Mouse (Mus musculus): ENCODE results near the gene Pde4b. TPM values are rescaled to one million over a fixed set of nuclear protein-coding genes. Genes with fewer than 3 reads are reported as not detected.

Gene Pde4b
- polyA plus RNA-seq, 1 experiment from 2014 or later = 44.5 TPM

- H3K27me3 ChIP-seq (replicated peaks; ENCODE audit: insufficient read depth, low read length) = no peaks in the 10 kb centered on the region
- no peaks in the 10 kb centered on the region for H3K9me3 ChIP-seq (ENCODE audit: low read length)
- DNase-seq (ENCODE audit: low spot score) = no peak
- 75% methylated on average over 7 of the region's 7 CpGs for WGBS
- no peaks in the 10 kb centered on the region for H3K36me3 ChIP-seq (ENCODE audit: insufficient read depth, low read length)
- H3K4me3 ChIP-seq (ENCODE audit: low read depth, low read length) = no peak overlapping the region
- TF ChIP-seq EP300 (IDR thresholded peaks at IDR 0.05) = no peak
- no peak for TF ChIP-seq CTCF (IDR thresholded peaks at IDR 0.05)
- ATAC-seq = no peak
- H3K4me2 ChIP-seq (replicated peaks; ENCODE audit: low read depth, low read length) = no peak overlapping the region
- H3K27ac ChIP-seq (ENCODE audit: low read length) = no peak overlapping the region
- no peaks in the 10 kb centered on the region for H3K4me1 ChIP-seq (ENCODE audit: insufficient read depth, low read depth, low read length)
- H3K9ac ChIP-seq (replicated peaks; ENCODE audit: low read depth) = no peak overlapping the region
Observed at GRCm38 (mm10) chr4:102478860-102479259, 391.5 kb downstream of the Pde4b start.

GRCm38 (mm10) chr4:102480830-102481484, 393.6 kb downstream of the Pde4b start:
- no peaks in the 10 kb centered on the region for H3K27me3 ChIP-seq (replicated peaks; ENCODE audit: insufficient read depth, low read length)

GRCm38 (mm10) chr4:102483354-102484018, 396.1 kb downstream of the Pde4b start:
- Histone ChIP-seq H3K4me3 (ENCODE audit: low read depth, low read length) (no peak overlapping the region), H3K9me3 (ENCODE audit: low read length) (no peaks in the 10 kb centered on the region), H3K27ac (ENCODE audit: low read length) (no peak overlapping the region), H3K27me3 (replicated peaks; ENCODE audit: insufficient read depth, low read length) (no peaks in the 10 kb centered on the region), H3K4me2 (replicated peaks; ENCODE audit: low read depth, low read length) (no peak overlapping the region), H3K36me3 (ENCODE audit: insufficient read depth, low read length) (no peaks in the 10 kb centered on the region), H3K9ac (replicated peaks; ENCODE audit: low read depth) (no peak overlapping the region), H3K4me1 (ENCODE audit: insufficient read depth, low read depth, low read length) (no peaks in the 10 kb centered on the region)
- DNase-seq (ENCODE audit: low spot score) (no peak), ATAC-seq (no peak)
- no peak for TF ChIP-seq EP300 (IDR thresholded peaks at IDR 0.05)
- WGBS = 72% methylated on average over 7 of the region's 7 CpGs

More at GRCm38 (mm10) chr4:102480830-102481484, 393.6 kb downstream of the Pde4b start:
- H3K9me3 ChIP-seq (ENCODE audit: low read length) = no peaks in the 10 kb centered on the region
- WGBS = 75% methylated on average over 6 of the region's 6 CpGs
- DNase-seq (ENCODE audit: low spot score) (peak; percentile 65), ATAC-seq (no peak)
- H3K9ac ChIP-seq (replicated peaks; ENCODE audit: low read depth) = no peak overlapping the region
- no peak overlapping the region for H3K27ac ChIP-seq (ENCODE audit: low read length)
- TF ChIP-seq CTCF (IDR thresholded peaks at IDR 0.05) (peak; percentile 80), EP300 (IDR thresholded peaks at IDR 0.05) (no peak)
- H3K36me3 ChIP-seq (ENCODE audit: insufficient read depth, low read length) = no peaks in the 10 kb centered on the region
- no peak overlapping the region for H3K4me2 ChIP-seq (replicated peaks; ENCODE audit: low read depth, low read length)
- H3K4me1 ChIP-seq (ENCODE audit: insufficient read depth, low read depth, low read length) = no peaks in the 10 kb centered on the region
- no peak overlapping the region for H3K4me3 ChIP-seq (ENCODE audit: low read depth, low read length)

GRCm38 (mm10) chr4:102484738-102485137, 397.4 kb downstream of the Pde4b start:
- H3K4me3 ChIP-seq (ENCODE audit: low read depth, low read length) = no peak overlapping the region
- DNase-seq (ENCODE audit: low spot score) (no peak), ATAC-seq (no peak)
- no peaks in the 10 kb centered on the region for H3K4me1 ChIP-seq (ENCODE audit: insufficient read depth, low read depth, low read length)
- H3K9me3 ChIP-seq (ENCODE audit: low read length) = no peaks in the 10 kb centered on the region
- H3K36me3 ChIP-seq (ENCODE audit: insufficient read depth, low read length) = no peaks in the 10 kb centered on the region
- TF ChIP-seq EP300 (IDR thresholded peaks at IDR 0.05) = no peak
- TF ChIP-seq CTCF (IDR thresholded peaks at IDR 0.05) = peak; percentile 42
- 63% methylated on average over 2 of the region's 2 CpGs for WGBS
- H3K4me2 ChIP-seq (replicated peaks; ENCODE audit: low read depth, low read length) = no peak overlapping the region
- H3K9ac ChIP-seq (replicated peaks; ENCODE audit: low read depth) = no peak overlapping the region
- no peaks in the 10 kb centered on the region for H3K27me3 ChIP-seq (replicated peaks; ENCODE audit: insufficient read depth, low read length)
- H3K27ac ChIP-seq (ENCODE audit: low read length) = no peak overlapping the region

GRCm38 (mm10) chr4:102486134-102486920, 399.0 kb downstream of the Pde4b start:
- 49% methylated on average over 4 of the region's 4 CpGs for WGBS
- Histone ChIP-seq H3K4me2 (replicated peaks; ENCODE audit: low read depth, low read length) (no peak overlapping the region), H3K9ac (replicated peaks; ENCODE audit: low read depth) (no peak overlapping the region), H3K4me3 (ENCODE audit: low read depth, low read length) (no peak overlapping the region), H3K4me1 (ENCODE audit: insufficient read depth, low read depth, low read length) (no peaks in the 10 kb centered on the region), H3K27me3 (replicated peaks; ENCODE audit: insufficient read depth, low read length) (no peaks in the 10 kb centered on the region), H3K36me3 (ENCODE audit: insufficient read depth, low read length) (no peaks in the 10 kb centered on the region), H3K27ac (ENCODE audit: low read length) (no peak overlapping the region), H3K9me3 (ENCODE audit: low read length) (no peaks in the 10 kb centered on the region)
- ATAC-seq = no peak
- TF ChIP-seq EP300 (IDR thresholded peaks at IDR 0.05) (no peak), CTCF (IDR thresholded peaks at IDR 0.05) (peak; percentile 66)
- DNase-seq (ENCODE audit: low spot score) = peak; percentile 23

GRCm38 (mm10) chr4:102486921-102487240, 399.5 kb downstream of the Pde4b start:
- H3K4me3 ChIP-seq (ENCODE audit: low read depth, low read length) = no peak overlapping the region
- no peak overlapping the region for H3K4me2 ChIP-seq (replicated peaks; ENCODE audit: low read depth, low read length)
- no peak overlapping the region for H3K27ac ChIP-seq (ENCODE audit: low read length)
- 73% methylated on average over 3 of the region's 3 CpGs for WGBS
- no peaks in the 10 kb centered on the region for H3K36me3 ChIP-seq (ENCODE audit: insufficient read depth, low read length)
- no peak overlapping the region for H3K9ac ChIP-seq (replicated peaks; ENCODE audit: low read depth)
- no peak for TF ChIP-seq EP300 (IDR thresholded peaks at IDR 0.05)
- H3K27me3 ChIP-seq (replicated peaks; ENCODE audit: insufficient read depth, low read length) = no peaks in the 10 kb centered on the region
- no peaks in the 10 kb centered on the region for H3K9me3 ChIP-seq (ENCODE audit: low read length)
- no peak for DNase-seq (ENCODE audit: low spot score)
- no peaks in the 10 kb centered on the region for H3K4me1 ChIP-seq (ENCODE audit: insufficient read depth, low read depth, low read length)
- no peak for ATAC-seq

Measured in lung, postnatal 0 days (tissue).